Comparison of ENCODE assay signal across 16 mouse cellular contexts in genomic region chr11:75644684-75645083, GRCm38 (mm10). TPM values are rescaled to one million over a fixed set of nuclear protein-coding genes. Genes with fewer than 3 reads are reported as not detected.
DNase-seq lines count a peak whose midpoint lies in the region; ATAC-seq and TF ChIP-seq lines count a peak whose summit lies in the region.
"Had no signal": no experiment of that assay in that cellular context is flagged by ENCODE, and none has a peak within 500 bp of the region (broad histone marks: within the 10 kb centered on the region; RNA-seq: fewer than 3 reads in every experiment).

No protein-coding gene starts in this region.

- H3K27me3 ChIP-seq in spleen, adult 2 months (ENCODE audit: control insufficient read depth, insufficient read depth, low read length): no peaks in the 10 kb centered on the region
- no peaks in the 10 kb centered on the region for H3K27me3 ChIP-seq in splenic B cell, adult 2 months (ENCODE audit: control insufficient read depth, insufficient read depth, low read length, poor library complexity, severe bottlenecking)
- no peaks in the 10 kb centered on the region for H3K27me3 ChIP-seq in neural tube, embryonic 15.5 days (replicated peaks)
- H3K27me3 ChIP-seq in hindbrain, embryonic 14.5 days (ENCODE audit: control insufficient read depth, insufficient read depth, low read length): no peaks in the 10 kb centered on the region
- H3K27me3 ChIP-seq: heart, embryonic 12.5 days had no signal

- ATAC-seq in hematopoietic stem cell, adult 5-6 weeks (replicated peaks in 1 of 2; ENCODE audit: insufficient read depth in 1 of 2, low FRiP score in 2 of 2, low TSS enrichment in 1 of 2, low read depth in 1 of 2, poor library complexity in 2 of 2, severe bottlenecking in 2 of 2): peak; percentile 86 to 92
- ATAC-seq in neural tube, embryonic 15.5 days (ENCODE audit: low FRiP score): no peak
- ATAC-seq in hindbrain, embryonic 14.5 days (ENCODE audit: low FRiP score): no peak
- ATAC-seq: CD4-positive, CD25-positive, alpha-beta regulatory T cell, adult 4 months had no signal

- no peaks in the 10 kb centered on the region for H3K9me3 ChIP-seq in neural tube, embryonic 15.5 days (replicated peaks)
- no peaks in the 10 kb centered on the region for H3K9me3 ChIP-seq in hindbrain, embryonic 14.5 days (ENCODE audit: control insufficient read depth, low read length)
- H3K9me3 ChIP-seq: heart, embryonic 12.5 days had no signal

- H3K4me1 ChIP-seq in spleen, adult 2 months (ENCODE audit: control insufficient read depth, insufficient read depth, insufficient read length): peaks cover 14% of the 10 kb centered on the region
- H3K4me1 ChIP-seq in neural tube, embryonic 15.5 days: peaks cover 6% of the 10 kb centered on the region; the same call in 1 of the 2 replicates
- 0 out of 2 replicates have a peak, but pooled peaks cover 4% of the 10 kb centered on the region for H3K4me1 ChIP-seq in hindbrain, embryonic 14.5 days (replicated peaks; ENCODE audit: control insufficient read depth, insufficient read depth, low read length)

- H3K9ac ChIP-seq in neural tube, embryonic 15.5 days (replicated peaks): no peak overlapping the region
- H3K9ac ChIP-seq in hindbrain, embryonic 14.5 days: no peak overlapping the region
- H3K9ac ChIP-seq: heart, embryonic 12.5 days had no signal

- H3K36me3 ChIP-seq in spleen, adult 2 months (ENCODE audit: control insufficient read depth, insufficient read depth, low read length): peaks cover 9% of the 10 kb centered on the region
- peaks cover 3% of the 10 kb centered on the region for H3K36me3 ChIP-seq in splenic B cell, adult 2 months (ENCODE audit: control insufficient read depth, insufficient read depth, low read length, poor library complexity, severe bottlenecking)
- 0 out of 2 replicates have a peak, but pooled peaks cover 3% of the 10 kb centered on the region for H3K36me3 ChIP-seq in neural tube, embryonic 15.5 days
- H3K36me3 ChIP-seq in hindbrain, embryonic 14.5 days (replicated peaks; ENCODE audit: control insufficient read depth, insufficient read depth): peaks cover 8% of the 10 kb centered on the region

- WGBS in spleen, adult 2 months: 19% methylated on average over 9 of the region's 9 CpGs
- 87% methylated on average over 9 of the region's 9 CpGs for WGBS in neural tube, embryonic 15.5 days
- 93% methylated on average over 9 of the region's 9 CpGs for WGBS in hindbrain, embryonic 14.5 days

- TF ChIP-seq POLR2A in spleen, adult 2 months (IDR thresholded peaks at IDR 0.05; ENCODE audit: low read depth, low read length): no peak

- no peak for DNase-seq in spleen, adult 2 months (ENCODE audit: low read depth in 1 of 2, low spot score in 2 of 2)
- no peak for DNase-seq in spleen, postnatal 4 days (ENCODE audit: low spot score in 2 of 2)
- peak; percentile 69 for DNase-seq in splenic B cell, adult 2 months (ENCODE audit: low read depth, low spot score)
- DNase-seq in cerebellum, adult 9-10 months: no peak
- DNase-seq in hindbrain, embryonic 14.5 days (ENCODE audit: low spot score): no peak
- DNase-seq: adrenal gland, postnatal 10 days; cerebellum, postnatal 14 days; gastrocnemius, postnatal 25 days; heart, postnatal 36 days; lung, adult 18-20 months; right cerebral cortex, postnatal 14 days had no signal

- H3K27ac ChIP-seq in spleen, adult 2 months (ENCODE audit: insufficient read depth, low read length): 0 out of 2 replicates have a peak overlapping the region, but pooled peaks have one; percentile 12
- no peak overlapping the region for H3K27ac ChIP-seq in neural tube, embryonic 15.5 days (replicated peaks)
- H3K27ac ChIP-seq in hindbrain, embryonic 14.5 days: no peak overlapping the region

- no peak for TF ChIP-seq CTCF in spleen, adult 2 months (IDR thresholded peaks at IDR 0.05; ENCODE audit: extremely low read depth, insufficient read depth, insufficient read length, insufficient replicate concordance)

- no peak overlapping the region for H3K4me2 ChIP-seq in neural tube, embryonic 15.5 days
- no peak overlapping the region for H3K4me2 ChIP-seq in hindbrain, embryonic 14.5 days (replicated peaks)
- H3K4me2 ChIP-seq: heart, embryonic 12.5 days; midbrain, embryonic 11.5 days had no signal

- no peak overlapping the region for H3K4me3 ChIP-seq in spleen, adult 2 months (ENCODE audit: extremely low read depth, insufficient read depth, insufficient read length)
- H3K4me3 ChIP-seq in neural tube, embryonic 15.5 days (replicated peaks): no peak overlapping the region
- no peak overlapping the region for H3K4me3 ChIP-seq in hindbrain, embryonic 14.5 days (replicated peaks; ENCODE audit: low read length)
- H3K4me3 ChIP-seq: heart, embryonic 12.5 days had no signal

RNA-seq across cellular contexts. Expression of gene Myo1c, which starts 5.6 kb away (rescaled TPM):
- 130 and 157 TPM in 2 replicates for polyA plus RNA-seq in spleen, adult 2 months (2012; rRNA removed)
- total RNA-seq in hematopoietic stem cell, adult 5-6 weeks (2017): 28.3 and 35.9 TPM in 2 replicates
- polyA plus RNA-seq in neural tube, embryonic 15.5 days (2015; fragmentation: Nextera tagmentation; extraction: Ambion mirVana): 12.4 and 22.0 TPM in 2 replicates
- polyA plus RNA-seq in hindbrain, embryonic 14.5 days (2014; fragmentation: Nextera tagmentation; extraction: Ambion mirVana): 8.7 and 10.4 TPM in 2 replicates

RNA-seq across cellular contexts. Expression of gene Inpp5k, which starts 13.9 kb away (rescaled TPM):
- polyA plus RNA-seq in spleen, adult 2 months (2012; rRNA removed): 56.9 and 65.0 TPM in 2 replicates
- total RNA-seq in hematopoietic stem cell, adult 5-6 weeks (2017): 54.1 and 59.6 TPM in 2 replicates
- polyA plus RNA-seq in neural tube, embryonic 15.5 days (2015; fragmentation: Nextera tagmentation; extraction: Ambion mirVana): 39.0 and 39.7 TPM in 2 replicates
- polyA plus RNA-seq in hindbrain, embryonic 14.5 days (2014; fragmentation: Nextera tagmentation; extraction: Ambion mirVana): 42.3 and 44.9 TPM in 2 replicates

RNA-seq across cellular contexts. Expression of gene Crk, which starts 34.4 kb away (rescaled TPM):
- 43.1 and 54.4 TPM in 2 replicates for polyA plus RNA-seq in spleen, adult 2 months (2012; rRNA removed)
- 50.9 and 61.0 TPM in 2 replicates for total RNA-seq in hematopoietic stem cell, adult 5-6 weeks (2017)
- 102 and 107 TPM in 2 replicates for polyA plus RNA-seq in neural tube, embryonic 15.5 days (2015; fragmentation: Nextera tagmentation; extraction: Ambion mirVana)
- polyA plus RNA-seq in hindbrain, embryonic 14.5 days (2014; fragmentation: Nextera tagmentation; extraction: Ambion mirVana): 102 and 115 TPM in 2 replicates

RNA-seq across cellular contexts. Expression of gene Pitpna, which starts 56.8 kb away (rescaled TPM):
- polyA plus RNA-seq in spleen, adult 2 months (2012; rRNA removed): 51.7 and 54.1 TPM in 2 replicates
- total RNA-seq in hematopoietic stem cell, adult 5-6 weeks (2017): 55.5 and 98.3 TPM in 2 replicates
- polyA plus RNA-seq in neural tube, embryonic 15.5 days (2015; fragmentation: Nextera tagmentation; extraction: Ambion mirVana): 113 and 117 TPM in 2 replicates
- 136 and 159 TPM in 2 replicates for polyA plus RNA-seq in hindbrain, embryonic 14.5 days (2014; fragmentation: Nextera tagmentation; extraction: Ambion mirVana)

Comparison
In these comparisons a context has a peak if more than half of its experiments do, and no peak if none do; other contexts are left out.
1. ATAC-seq: peak in hematopoietic stem cell, adult 5-6 weeks (2 of 2); none in neural tube, embryonic 15.5 days (single experiment) and hindbrain, embryonic 14.5 days (single experiment).